Mouse (Mus musculus) neural tube, embryonic 12.5 days (tissue): ENCODE data around the gene Gtf2i. TPM values are rescaled to one million over a fixed set of nuclear protein-coding genes. Genes with fewer than 3 reads are reported as not detected.

ENCODE experiments used
- ATAC-seq: fragments of 200-750 bp; cut with Nextera tagmentation; 2 replicates; pipeline ENCODE4 v1.8.0; 2017; ENCODE audit warnings: low read depth, mild to moderate bottlenecking, moderate TSS enrichment, moderate library complexity; ENCODE audit not compliant: low FRiP score
- H3K27ac ChIP-seq: fragments of 300-500 bp; sonication (generic); 2 replicates; pipeline ENCODE4 v1.5.1; 2016
- H3K27me3 ChIP-seq: fragments of 300-500 bp; sonication (generic); replicated peaks from 2 replicates; pipeline ENCODE4 v1.6.1; 2016; ENCODE audit warnings: mild to moderate bottlenecking
- H3K36me3 ChIP-seq: fragments of 300-500 bp; sonication (generic); 2 replicates; pipeline ENCODE4 v1.6.1; 2016; ENCODE audit warnings: mild to moderate bottlenecking
- H3K4me1 ChIP-seq: fragments of 300-500 bp; sonication (generic); 2 replicates; pipeline ENCODE4 v1.6.1; 2016
- H3K4me2 ChIP-seq: fragments of 300-500 bp; sonication (generic); replicated peaks from 2 replicates; pipeline ENCODE4 v1.6.1; 2016; ENCODE audit warnings: mild to moderate bottlenecking
- H3K4me3 ChIP-seq: fragments of 300-500 bp; sonication (generic); 2 replicates; pipeline ENCODE4 v1.5.1; 2016
- H3K9ac ChIP-seq: fragments of 300-500 bp; sonication (generic); 2 replicates; pipeline ENCODE4 v1.6.1; 2016; ENCODE audit warnings: mild to moderate bottlenecking
- H3K9me3 ChIP-seq: fragments of 300-500 bp; sonication (generic); 2 replicates; pipeline ENCODE4 v1.6.1; 2016; ENCODE audit warnings: mild to moderate bottlenecking
- WGBS: fragments of 180-500 bp; shearing (Covaris S2); methylation state at CpG from one replicate; pipeline ENCODE4 v1.1.7; 2016; 5-methylcytosine and 5-hydroxymethylcytosine counted together
- polyA plus RNA-seq: library from polyadenylated mRNA; unstranded; fragments of >200 nt; fragmentation: Nextera tagmentation; extraction: Ambion mirVana; gene quantifications from 2 replicates; pipeline ENCODE4 v1.2.1, GENCODE M21; 2016

Gtf2i gene
- polyA plus RNA-seq, 1 experiment from 2014 or later = 214 TPM

- no peak overlapping the region for H3K4me2 ChIP-seq
- H3K9ac ChIP-seq = no peak overlapping the region
- no peak overlapping the region for H3K27ac ChIP-seq
- no peaks in the 10 kb centered on the region for H3K9me3 ChIP-seq
- peaks cover 8% of the 10 kb centered on the region for H3K4me1 ChIP-seq
- ATAC-seq = no peak
- H3K4me3 ChIP-seq = no peak overlapping the region
- H3K27me3 ChIP-seq = no peaks in the 10 kb centered on the region
- H3K36me3 ChIP-seq = peaks cover 30% of the 10 kb centered on the region
- WGBS = 46% methylated on average over 7 of the region's 7 CpGs
These were observed 81.3 kb downstream of the Gtf2i start for GRCm38 (mm10) chr5:134233244-134233651.

- Histone ChIP-seq H3K36me3 (peaks cover 23% of the 10 kb centered on the region), H3K27me3 (no peaks in the 10 kb centered on the region), H3K9me3 (no peaks in the 10 kb centered on the region), H3K4me3 (no peak overlapping the region), H3K27ac (no peak overlapping the region), H3K4me2 (no peak overlapping the region), H3K9ac (no peak overlapping the region), H3K4me1 (peaks cover 7% of the 10 kb centered on the region)
- 13% methylated on average over 7 of the region's 7 CpGs for WGBS
- no peak for ATAC-seq
These were observed 82.0 kb downstream of the Gtf2i start for GRCm38 (mm10) chr5:134232568-134232967.

- no peak overlapping the region for H3K27ac ChIP-seq
- 68% methylated on average over 6 of the region's 6 CpGs for WGBS
- H3K9me3 ChIP-seq = no peaks in the 10 kb centered on the region
- H3K4me1 ChIP-seq = peaks cover 7% of the 10 kb centered on the region
- H3K36me3 ChIP-seq = peaks cover 19% of the 10 kb centered on the region
- H3K4me3 ChIP-seq = no peak overlapping the region
- no peak for ATAC-seq
- H3K9ac ChIP-seq = no peak overlapping the region
- H3K4me2 ChIP-seq = no peak overlapping the region
- H3K27me3 ChIP-seq = no peaks in the 10 kb centered on the region
These were observed 82.4 kb downstream of the Gtf2i start for GRCm38 (mm10) chr5:134232111-134232510.

- ATAC-seq = no peak
- no peaks in the 10 kb centered on the region for H3K27me3 ChIP-seq
These were observed 83.2 kb downstream of the Gtf2i start for GRCm38 (mm10) chr5:134231376-134231775.

GRCm38 (mm10) chr5:134229391-134229790 is 85.2 kb downstream of the Gtf2i start, which contains the start of gene Ncf1:
Gene Ncf1, minus strand, starts transcription at chr5:134229625.
- no peak within 1 kb of the TSS for H3K4me2 ChIP-seq
- no peak within 1 kb of the TSS for H3K4me3 ChIP-seq
- 87% methylated on average over 7 of the region's 7 CpGs for WGBS
- no peak within 1 kb of the TSS for H3K27ac ChIP-seq
- no peaks in the 10 kb centered on the region for H3K36me3 ChIP-seq
- H3K27me3 ChIP-seq = no peaks in the 10 kb centered on the region
- H3K4me1 ChIP-seq = peaks cover 7% of the 10 kb centered on the region
- no peaks in the 10 kb centered on the region for H3K9me3 ChIP-seq
- H3K9ac ChIP-seq = no peak within 1 kb of the TSS
- no peak for ATAC-seq

More at GRCm38 (mm10) chr5:134231376-134231775, 83.2 kb downstream of the Gtf2i start:
- Histone ChIP-seq H3K9me3 (no peaks in the 10 kb centered on the region), H3K4me2 (no peak overlapping the region), H3K4me3 (no peak overlapping the region), H3K9ac (no peak overlapping the region), H3K36me3 (peaks cover 11% of the 10 kb centered on the region), H3K27ac (no peak overlapping the region), H3K4me1 (peaks cover 7% of the 10 kb centered on the region)
- WGBS = 85% methylated on average over 5 of the region's 5 CpGs

- H3K4me1 ChIP-seq = peaks cover 7% of the 10 kb centered on the region
- 81% methylated on average over 6 of the region's 6 CpGs for WGBS
These were observed 86.3 kb downstream of the Gtf2i start for GRCm38 (mm10) chr5:134228249-134228638.

GRCm38 (mm10) chr5:134227574-134228248 is 86.8 kb downstream of the Gtf2i start:
- Histone ChIP-seq H3K9me3 (no peaks in the 10 kb centered on the region), H3K36me3 (no peaks in the 10 kb centered on the region), H3K9ac (no peak overlapping the region), H3K27me3 (peaks cover 2% of the 10 kb centered on the region), H3K4me3 (no peak overlapping the region), H3K4me2 (no peak overlapping the region), H3K4me1 (peaks cover 4% of the 10 kb centered on the region), H3K27ac (no peak overlapping the region)
- ATAC-seq = no peak
- WGBS = 48% methylated on average over 11 of the region's 11 CpGs

More at GRCm38 (mm10) chr5:134228249-134228638, 86.3 kb downstream of the Gtf2i start:
- H3K27ac ChIP-seq = no peak overlapping the region
- no peaks in the 10 kb centered on the region; the same call in 1 of the 2 replicates for H3K27me3 ChIP-seq
- no peaks in the 10 kb centered on the region for H3K9me3 ChIP-seq
- H3K4me3 ChIP-seq = no peak overlapping the region
- no peaks in the 10 kb centered on the region for H3K36me3 ChIP-seq
- no peak overlapping the region for H3K4me2 ChIP-seq
- H3K9ac ChIP-seq = no peak overlapping the region
- no peak for ATAC-seq

GRCm38 (mm10) chr5:134226946-134227345 is 87.6 kb downstream of the Gtf2i start:
- Histone ChIP-seq H3K36me3 (no peaks in the 10 kb centered on the region), H3K4me3 (no peak overlapping the region), H3K4me2 (no peak overlapping the region), H3K4me1 (peaks cover 5% of the 10 kb centered on the region), H3K27me3 (peaks cover 9% of the 10 kb centered on the region), H3K9ac (no peak overlapping the region), H3K9me3 (no peaks in the 10 kb centered on the region), H3K27ac (no peak overlapping the region)
- WGBS = 68% methylated on average over 12 of the region's 12 CpGs
- no peak for ATAC-seq

- WGBS = 82% methylated on average over 30 of the region's 30 CpGs
- no peak for ATAC-seq
These were observed 89.3 kb downstream of the Gtf2i start for GRCm38 (mm10) chr5:134225110-134225901.

GRCm38 (mm10) chr5:134221708-134222150 is 92.8 kb downstream of the Gtf2i start:
- peak overlapping the region; percentile 59; the same call in 1 of the 2 replicates for H3K9ac ChIP-seq
- peak overlapping the region; percentile 69 for H3K4me2 ChIP-seq
- H3K4me3 ChIP-seq = peak overlapping the region; percentile 25
- peaks cover 9% of the 10 kb centered on the region for H3K36me3 ChIP-seq
- ATAC-seq = no peak
- peaks cover 17% of the 10 kb centered on the region for H3K4me1 ChIP-seq
- H3K27ac ChIP-seq = no peak overlapping the region
- no peaks in the 10 kb centered on the region for H3K9me3 ChIP-seq
- H3K27me3 ChIP-seq = peaks cover 14% of the 10 kb centered on the region
- 1% methylated on average over 36 of the region's 36 CpGs for WGBS

More at GRCm38 (mm10) chr5:134225110-134225901, 89.3 kb downstream of the Gtf2i start:
- no peak overlapping the region for H3K27ac ChIP-seq
- H3K4me2 ChIP-seq = no peak overlapping the region
- no peak overlapping the region for H3K4me3 ChIP-seq
- no peaks in the 10 kb centered on the region for H3K9me3 ChIP-seq
- H3K36me3 ChIP-seq = no peaks in the 10 kb centered on the region
- peaks cover 10% of the 10 kb centered on the region for H3K4me1 ChIP-seq
- H3K27me3 ChIP-seq = peaks cover 14% of the 10 kb centered on the region
- no peak overlapping the region for H3K9ac ChIP-seq

- H3K9ac ChIP-seq = no peak overlapping the region
These were observed 93.3 kb downstream of the Gtf2i start for GRCm38 (mm10) chr5:134221278-134221677.

GRCm38 (mm10) chr5:134217900-134218299 is 96.7 kb downstream of the Gtf2i start:
- Histone ChIP-seq H3K9ac (no peak overlapping the region), H3K36me3 (peaks cover 16% of the 10 kb centered on the region), H3K27ac (no peak overlapping the region), H3K27me3 (peaks cover 14% of the 10 kb centered on the region), H3K4me1 (peaks cover 17% of the 10 kb centered on the region), H3K9me3 (no peaks in the 10 kb centered on the region), H3K4me2 (no peak overlapping the region), H3K4me3 (no peak overlapping the region)
- no peak for ATAC-seq
- 93% methylated on average over 7 of the region's 7 CpGs for WGBS

More at GRCm38 (mm10) chr5:134221278-134221677, 93.3 kb downstream of the Gtf2i start:
- peaks cover 14% of the 10 kb centered on the region for H3K36me3 ChIP-seq
- H3K9me3 ChIP-seq = no peaks in the 10 kb centered on the region
- peaks cover 14% of the 10 kb centered on the region for H3K27me3 ChIP-seq
- 52% methylated on average over 4 of the region's 4 CpGs for WGBS
- H3K27ac ChIP-seq = no peak overlapping the region
- ATAC-seq = no peak
- no peak overlapping the region for H3K4me3 ChIP-seq
- peak overlapping the region; percentile 69 for H3K4me2 ChIP-seq
- peaks cover 17% of the 10 kb centered on the region for H3K4me1 ChIP-seq
